Mouse (Mus musculus) Patski (cell line): ENCODE data around the gene Megf8. TPM values are rescaled to one million over a fixed set of nuclear protein-coding genes. Genes with fewer than 3 reads are reported as not detected.

ENCODE experiments used
- ATAC-seq: fragments of 100-300 bp; one replicate; pipeline ENCODE4 v1.8.0; 2021
- CTCF ChIA-PET: fragments of 350-600 bp; sonication (Branson Sonifier 250); formaldehyde crosslinking; loops from one replicate; lab custom pipeline; 2022; ENCODE audit warnings: inconsistent platforms; lab: Charles Lee
- POLR2A ChIA-PET: fragments of 350-600 bp; sonication (Branson Sonifier 250); formaldehyde crosslinking; loops from one replicate; lab custom pipeline; 2022; ENCODE audit warnings: antibody characterized with exemption, inconsistent platforms; lab: Charles Lee
- DNase-seq: peaks from one replicate; pipeline ENCODE4 v3.0.0-alpha.2; 2011; ENCODE audit warnings: low read depth, low spot score
- H3K27me3 ChIP-seq: fragments of 371-371 bp; one replicate; pipeline ENCODE4 v1.5.1; 2021
- CTCF ChIP-seq: fragments of 100-300 bp; IDR thresholded peaks from one replicate; pipeline ENCODE4 v1.5.1; 2021
- in situ Hi-C: fragments of 300-500 bp; cut with MboI; formaldehyde crosslinking; loops from 3 replicates; pipeline ENCODE4 v1.11.1; 2018; ENCODE audit warnings: low pct_unique_long_range_greater_than_20kb, mixed read lengths
- polyA plus RNA-seq: library from polyadenylated mRNA; unstranded; gene quantifications from one replicate; pipeline ENCODE4 v1.2.3, GENCODE M21; 2021

Megf8 gene
- polyA plus RNA-seq, 1 experiment from 2014 or later: 105 TPM

GRCm38 (mm10) chr7:25284766-25285165 is 32.2 kb upstream of the Megf8 start:
- DNase-seq (no peak), ATAC-seq (no peak)
- no peak for TF ChIP-seq CTCF
- in situ Hi-C loops: no loop called here
- no peaks in the 10 kb centered on the region for H3K27me3 ChIP-seq
- ChIA-PET CTCF (interaction anchor here (1.5 kb wide), 1 partner anchor 13 kb away, joined by 4 read pairs; the partner anchor contains the start of gene Pafah1b3), POLR2A (interaction anchor here (2.6 kb wide), 1 partner anchor 8 kb away, joined by 10 read pairs; no protein-coding TSS in a partner anchor)

- ATAC-seq (no peak), DNase-seq (no peak)
- in situ Hi-C loops: no loop called here
- TF ChIP-seq CTCF: no peak
- ChIA-PET POLR2A (no interaction called here), CTCF (no interaction called here)
- no peaks in the 10 kb centered on the region for H3K27me3 ChIP-seq
Measured at GRCm38 (mm10) chr7:25285511-25286238, 31.3 kb upstream of the Megf8 start.

- ChIA-PET CTCF (interaction anchor here (1.6 kb wide), 1 partner anchor 24 kb away, joined by 3 read pairs; no protein-coding TSS in a partner anchor), POLR2A (interaction anchor here (1.0 kb wide), 1 partner anchor 11 kb away, joined by 3 read pairs; the partner anchor contains the start of gene Pafah1b3)
- in situ Hi-C loops: no loop called here
Measured at GRCm38 (mm10) chr7:25286989-25287388, 30.0 kb upstream of the Megf8 start.

GRCm38 (mm10) chr7:25288011-25288410 is 29.0 kb upstream of the Megf8 start:
- TF ChIP-seq CTCF: no peak
- in situ Hi-C loops: no loop called here
- ATAC-seq (no peak), DNase-seq (no peak)
- POLR2A ChIA-PET: no interaction called here
- H3K27me3 ChIP-seq: no peaks in the 10 kb centered on the region
- CTCF ChIA-PET: interaction anchor here (1.6 kb wide), 1 partner anchor 23 kb away, joined by 3 read pairs; no protein-coding TSS in a partner anchor

More at GRCm38 (mm10) chr7:25286989-25287388, 30.0 kb upstream of the Megf8 start:
- DNase-seq (no peak), ATAC-seq (no peak)
- TF ChIP-seq CTCF: no peak
- H3K27me3 ChIP-seq: no peaks in the 10 kb centered on the region

- no peaks in the 10 kb centered on the region for H3K27me3 ChIP-seq
- in situ Hi-C loops: no loop called here
- no peak for TF ChIP-seq CTCF
- DNase-seq (no peak), ATAC-seq (no peak)
- POLR2A ChIA-PET: no interaction called here
- CTCF ChIA-PET: no interaction called here
Measured at GRCm38 (mm10) chr7:25288721-25289120, 28.2 kb upstream of the Megf8 start.

GRCm38 (mm10) chr7:25289925-25290324 is 27.0 kb upstream of the Megf8 start:
- in situ Hi-C loops: no loop called here
- no peak for TF ChIP-seq CTCF
- DNase-seq (no peak), ATAC-seq (no peak)
- no peaks in the 10 kb centered on the region for H3K27me3 ChIP-seq
- ChIA-PET CTCF (interaction anchor here (3.5 kb wide), 1 partner anchor 27 kb away, joined by 15 read pairs; the partner anchor contains the start of gene Megf8), POLR2A (no interaction called here)

GRCm38 (mm10) chr7:25290463-25290862 is 26.5 kb upstream of the Megf8 start:
- no peaks in the 10 kb centered on the region for H3K27me3 ChIP-seq
- TF ChIP-seq CTCF: no peak
- ChIA-PET POLR2A (no interaction called here), CTCF (interaction anchor here (3.5 kb wide), 1 partner anchor 26 kb away, joined by 15 read pairs; the partner anchor contains the start of gene Megf8)
- no peak for DNase-seq
- ATAC-seq: no peak
- in situ Hi-C loops: no loop called here

GRCm38 (mm10) chr7:25290911-25291310 is 26.1 kb upstream of the Megf8 start:
- DNase-seq (no peak), ATAC-seq (no peak)
- H3K27me3 ChIP-seq: no peaks in the 10 kb centered on the region
- TF ChIP-seq CTCF: no peak
- ChIA-PET CTCF (interaction anchor here (0.9 to 3.5 kb wide), 2 partner anchors 22 to 26 kb away, joined by 3 to 15 read pairs; partner anchors contain the start of gene Megf8), POLR2A (interaction anchor here (2.1 to 3.2 kb wide), 2 partner anchors 7 to 11 kb away, joined by 6 to 10 read pairs; no protein-coding TSS in a partner anchor)
- in situ Hi-C loops: no loop called here

- no peak for ATAC-seq
- ChIA-PET CTCF (interaction anchor here (1.2 to 3.5 kb wide), 3 partner anchors 8 to 29 kb away, joined by 3 to 15 read pairs (median 3); partner anchors contain the start of gene Megf8), POLR2A (interaction anchor here (2.1 to 3.2 kb wide), 2 partner anchors 8 to 12 kb away, joined by 6 to 10 read pairs; no protein-coding TSS in a partner anchor)
- TF ChIP-seq CTCF: no peak
- H3K27me3 ChIP-seq: no peaks in the 10 kb centered on the region
- in situ Hi-C loops: no loop called here
- DNase-seq: no peak
Measured at GRCm38 (mm10) chr7:25292107-25292506, 24.9 kb upstream of the Megf8 start.

GRCm38 (mm10) chr7:25293191-25293739 is 23.7 kb upstream of the Megf8 start:
- CTCF ChIA-PET: interaction anchor here (1.3 to 1.4 kb wide), 2 partner anchors 20 to 28 kb away, joined by 3 read pairs; no protein-coding TSS in a partner anchor
- no peak for DNase-seq
- TF ChIP-seq CTCF: no peak
- in situ Hi-C loops: no loop called here
- no peaks in the 10 kb centered on the region for H3K27me3 ChIP-seq
- no peak for ATAC-seq
- POLR2A ChIA-PET: interaction anchor here (3.2 kb wide), 1 partner anchor 9 kb away, joined by 10 read pairs; no protein-coding TSS in a partner anchor
